Mouse (Mus musculus): ENCODE data around the gene Plxnb2.

GRCm38 (mm10) chr15:89215611-89216233 lies 35.1 kb upstream of the Plxnb2 start:
- no peak for TF ChIP-seq CTCF (IDR thresholded peaks at IDR 0.05; ENCODE audit: control insufficient read depth, insufficient read depth, insufficient read length)
- no peak for TF ChIP-seq CEBPB (IDR thresholded peaks at IDR 0.05; ENCODE audit: low read depth)
- TF ChIP-seq USF1 (IDR thresholded peaks at IDR 0.05; ENCODE audit: low read depth): no peak
- TF ChIP-seq MAX (IDR thresholded peaks at IDR 0.05): no peak
- TF ChIP-seq MYOD1 (IDR thresholded peaks at IDR 0.05; ENCODE audit: control insufficient read depth, insufficient read length, low read depth): no peak
- no peak for TF ChIP-seq MYOG (IDR thresholded peaks at IDR 0.05; ENCODE audit: control insufficient read depth, extremely low read depth, insufficient read length)
